Mouse (Mus musculus) left cerebral cortex, postnatal 10 days (tissue): Measurements from ENCODE around the gene Gm14137. TPM values are rescaled to one million over a fixed set of nuclear protein-coding genes. Genes with fewer than 3 reads are reported as not detected.

Source experiments
- DNase-seq, 2 experiments: peaks; one replicate each; pipeline ENCODE4 v3.0.0; 2021 to 2022; ENCODE audit warnings: low spot score in 2 of 2, mixed read lengths in 1 of 2; ENCODE audit errors: extremely low spot score in 1 of 2
- intact Hi-C: fragments of 180-260 bp; cut with DNase I; formaldehyde crosslinking; loops from one replicate; pipeline ENCODE4 v1.15.1; 2025
- total RNA-seq, 2 experiments: library from RNA; stranded (reverse); gene quantifications; 2 replicates each; pipeline ENCODE4 v1.2.3; 2021

The Gm14137 gene
- total RNA-seq, 2 experiments from 2014 or later: not detected

DNA sequence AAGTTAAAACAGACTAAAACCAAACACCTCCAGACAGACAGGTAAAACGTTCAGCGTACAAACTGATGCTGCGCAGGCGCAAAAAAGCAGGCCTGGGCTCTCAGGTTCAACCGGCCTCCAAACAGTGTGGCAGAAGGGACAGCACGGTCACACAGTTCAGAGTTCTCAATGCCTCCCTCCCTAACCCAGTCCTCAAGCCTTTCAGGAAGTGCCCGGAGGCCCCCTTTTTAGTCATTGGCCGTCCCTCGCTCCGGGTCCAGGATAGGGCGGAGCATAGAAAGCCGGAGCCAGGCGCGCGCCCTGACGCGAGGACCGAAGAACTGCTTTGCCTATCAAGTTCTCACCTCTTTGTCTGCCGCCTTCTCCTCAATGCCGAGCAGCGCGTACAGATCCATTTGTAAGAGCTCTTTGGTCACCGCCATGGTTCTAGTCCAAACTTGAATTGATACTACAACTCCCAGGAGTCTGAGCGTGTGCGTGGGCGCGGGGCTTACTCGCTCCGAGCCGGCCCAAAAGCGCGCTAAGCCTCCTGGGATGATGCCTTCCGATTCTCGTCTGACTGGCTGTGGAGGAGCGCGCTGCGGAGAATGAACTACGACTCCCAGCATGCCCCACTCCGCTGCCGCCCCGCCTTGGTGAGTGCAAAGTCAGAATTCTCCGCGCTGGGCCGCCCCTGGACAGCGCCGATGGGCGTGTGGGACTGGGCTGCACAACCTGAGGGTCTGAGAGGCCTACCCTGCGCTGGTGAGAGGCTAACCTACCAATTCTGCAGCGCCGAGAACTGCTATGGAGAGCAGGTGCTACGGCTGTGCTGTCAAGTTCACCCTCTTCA lies 34.3 kb downstream of the Gm14137 start, which contains the start of the genes Zfyve19 and Dnajc17:
Zfyve19 (plus strand) TSS at position 274 of the 832 bp plus-strand sequence.
Dnajc17 (minus strand) TSS at position 452 of the 832 bp plus-strand sequence.
- DNase-seq: peak; percentile 97 to 98
- intact Hi-C loops: no loop called here

DNA sequence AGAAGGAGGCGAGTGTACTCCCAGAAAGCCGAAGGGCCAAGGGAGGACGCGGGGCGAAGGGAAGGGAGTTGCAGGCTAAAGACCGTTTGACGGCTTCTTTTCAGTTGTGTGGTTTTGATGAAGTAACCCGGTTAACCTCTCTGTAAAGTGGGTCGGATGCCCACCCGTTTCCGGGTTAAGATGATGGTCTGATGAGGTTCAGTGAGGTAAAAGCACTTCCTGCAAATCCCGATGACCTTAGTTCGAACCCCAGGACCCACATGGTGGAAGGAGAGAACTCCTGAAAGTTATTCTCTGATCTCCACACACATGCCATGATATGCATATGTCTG lies 34.8 kb downstream of the Gm14137 start:
- DNase-seq: no peak
- intact Hi-C loops: no loop called here

Other genes with a start within 250 kb of the Gm14137 start
- 1 to 10 TPM; 2.4 to 2.9 TPM for gene Chst14, start 248.0 kb upstream of the Gm14137 start, total RNA-seq
- 10 to 100 TPM; 61.6 to 61.8 TPM for gene Ccdc32, start 145.1 kb upstream of the Gm14137 start, total RNA-seq
- gene Rpusd2, start 139.7 kb upstream of the Gm14137 start, total RNA-seq: 1 to 10 TPM; 6.3 to 6.7 TPM
- 1 to 10 TPM; 1.4 to 1.6 TPM for gene Knl1, start 127.4 kb upstream of the Gm14137 start, total RNA-seq
- 1 to 10 TPM; 2.8 to 3.6 TPM for gene Rad51, start 61.7 kb upstream of the Gm14137 start, total RNA-seq
- 10 to 100 TPM; 43.2 to 48.4 TPM for gene Rmdn3, start 17.5 kb upstream of the Gm14137 start, total RNA-seq
- gene Gchfr, start 6.7 kb upstream of the Gm14137 start, total RNA-seq: under 1 TPM in 1 of 2 experiments, not detected in 1; 0.59 TPM
- 10 to 100 TPM; 36.0 to 36.4 TPM for gene Zfyve19, start 34.1 kb downstream of the Gm14137 start, total RNA-seq
- 10 to 100 TPM; 18.0 to 19.1 TPM for gene Dnajc17, start 34.3 kb downstream of the Gm14137 start, total RNA-seq
- gene Ppp1r14d, start 55.4 kb downstream of the Gm14137 start, total RNA-seq: not detected
- 1 to 10 TPM in 1 of 2 experiments, under 1 TPM in 1; 0.28 to 1.4 TPM for gene Spint1, start 62.9 kb downstream of the Gm14137 start, total RNA-seq
- gene Rhov, start 96.8 kb downstream of the Gm14137 start, total RNA-seq: 10 to 100 TPM; 14.3 to 16.3 TPM
- 10 to 100 TPM; 33.7 to 33.8 TPM for gene Vps18, start 114.2 kb downstream of the Gm14137 start, total RNA-seq
- 1 to 10 TPM; 5.5 to 6.7 TPM for gene Dll4, start 151.3 kb downstream of the Gm14137 start, total RNA-seq
- 10 to 100 TPM; 10.1 to 10.6 TPM for gene Chac1, start 176.7 kb downstream of the Gm14137 start, total RNA-seq